Mouse (Mus musculus) lung, embryonic 16.5 days (tissue): Measurements from ENCODE around the gene Arhgap1. TPM values are rescaled to one million over a fixed set of nuclear protein-coding genes. Genes with fewer than 3 reads are reported as not detected.

ENCODE experiments used
- ATAC-seq: fragments of 200-750 bp; cut with Nextera tagmentation; 2 replicates; pipeline ENCODE4 v1.8.0; 2017; ENCODE audit warnings: low read depth, mild to moderate bottlenecking, moderate library complexity
- H3K27ac ChIP-seq: fragments of 300-500 bp; sonication (generic); 2 replicates; pipeline ENCODE4 v1.5.1; 2014; ENCODE audit warnings: mild to moderate bottlenecking, control low read depth, low read length
- H3K27me3 ChIP-seq: fragments of 300-500 bp; sonication (generic); 2 replicates; pipeline ENCODE4 v1.6.1; 2014; ENCODE audit warnings: low read depth, low read length, mixed read lengths; ENCODE audit not compliant: control insufficient read depth, insufficient read depth
- H3K36me3 ChIP-seq: fragments of 300-500 bp; sonication (generic); 2 replicates; pipeline ENCODE4 v1.6.1; 2014; ENCODE audit warnings: low read length; ENCODE audit not compliant: control insufficient read depth, insufficient read depth
- H3K4me1 ChIP-seq: fragments of 300-500 bp; sonication (generic); replicated peaks from 2 replicates; pipeline ENCODE4 v1.6.1; 2014; ENCODE audit warnings: low read length, mixed read lengths; ENCODE audit not compliant: control insufficient read depth, insufficient read depth
- H3K4me2 ChIP-seq: fragments of 300-500 bp; sonication (generic); 2 replicates; pipeline ENCODE4 v1.6.1; 2014; ENCODE audit warnings: low read depth, low read length, control low read depth
- H3K4me3 ChIP-seq: fragments of 300-500 bp; sonication (generic); 2 replicates; pipeline ENCODE4 v1.5.1; 2014; ENCODE audit warnings: mild to moderate bottlenecking, low read length, control low read depth
- H3K9ac ChIP-seq: fragments of 300-500 bp; sonication (generic); 2 replicates; pipeline ENCODE4 v1.6.1; 2014; ENCODE audit warnings: low read length, control low read depth
- H3K9me3 ChIP-seq: fragments of 300-500 bp; sonication (generic); 2 replicates; pipeline ENCODE4 v1.6.1; 2016; ENCODE audit warnings: low read length; ENCODE audit not compliant: control insufficient read depth
- WGBS: fragments of 180-500 bp; shearing (Covaris S2); extraction: QIAGEN DNeasy Blood & Tissue Kit; methylation state at CpG from one replicate; pipeline ENCODE4 v1.1.7; 2014; 5-methylcytosine and 5-hydroxymethylcytosine counted together
- polyA plus RNA-seq: library from polyadenylated mRNA; unstranded; fragments of >200 nt; fragmentation: Nextera tagmentation; extraction: Ambion mirVana; gene quantifications from 2 replicates; pipeline ENCODE4 v1.2.1, GENCODE M21; 2015

The Arhgap1 gene
- polyA plus RNA-seq, 1 experiment from 2014 or later, result 159 TPM

DNA sequence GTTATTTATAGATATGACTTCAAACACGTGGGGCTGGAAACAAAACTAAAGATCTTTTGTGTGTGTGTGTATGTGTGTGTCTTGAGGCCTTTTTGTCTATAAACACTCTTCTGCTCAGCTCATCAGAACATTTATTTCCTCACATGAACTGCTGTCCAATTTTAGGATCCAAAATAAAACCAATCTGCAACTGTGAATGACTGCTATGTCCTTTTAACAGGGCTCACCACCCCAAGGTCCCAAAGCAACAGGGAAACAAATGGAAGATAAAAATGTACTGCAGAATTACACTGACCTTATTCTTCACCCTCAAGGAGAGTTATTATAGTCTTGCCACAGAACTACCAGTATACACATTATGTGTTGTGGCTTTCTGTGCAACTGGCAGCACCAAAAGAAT lies 49.6 kb downstream of the Arhgap1 start:
- no peak overlapping the region for H3K4me2 ChIP-seq
- no peak overlapping the region for H3K9ac ChIP-seq
- H3K9me3 ChIP-seq, result no peaks in the 10 kb centered on the region
- 54% methylated on average over 1 of the region's 1 CpGs for WGBS
- no peaks in the 10 kb centered on the region; the same call in 1 of the 2 replicates for H3K36me3 ChIP-seq
- no peak for ATAC-seq
- no peaks in the 10 kb centered on the region; the same call in 1 of the 2 replicates for H3K4me1 ChIP-seq
- no peaks in the 10 kb centered on the region for H3K27me3 ChIP-seq
- no peak overlapping the region for H3K4me3 ChIP-seq
- no peak overlapping the region for H3K27ac ChIP-seq

DNA sequence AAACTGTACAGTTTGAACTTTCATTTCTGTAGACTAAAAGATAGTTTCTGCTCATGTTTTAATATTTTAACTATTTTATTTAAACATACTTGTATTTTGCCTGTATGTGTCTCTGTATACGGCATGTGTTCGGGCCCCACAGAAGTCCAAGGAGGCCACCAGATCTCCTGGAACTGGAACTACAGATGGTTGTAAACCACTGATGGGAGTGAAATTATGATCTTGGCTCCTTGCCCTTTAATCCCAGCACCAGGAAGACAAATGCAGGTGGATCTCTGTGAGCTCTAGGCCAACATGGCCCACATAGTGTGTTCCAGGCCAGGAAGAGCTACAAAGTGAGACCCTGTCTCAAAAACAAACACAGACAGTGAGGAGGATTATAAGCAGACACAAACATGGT lies 51.7 kb downstream of the Arhgap1 start:
- WGBS, result 92% methylated on average over 2 of the region's 2 CpGs
- ATAC-seq, result no peak
- no peaks in the 10 kb centered on the region for H3K9me3 ChIP-seq

DNA sequence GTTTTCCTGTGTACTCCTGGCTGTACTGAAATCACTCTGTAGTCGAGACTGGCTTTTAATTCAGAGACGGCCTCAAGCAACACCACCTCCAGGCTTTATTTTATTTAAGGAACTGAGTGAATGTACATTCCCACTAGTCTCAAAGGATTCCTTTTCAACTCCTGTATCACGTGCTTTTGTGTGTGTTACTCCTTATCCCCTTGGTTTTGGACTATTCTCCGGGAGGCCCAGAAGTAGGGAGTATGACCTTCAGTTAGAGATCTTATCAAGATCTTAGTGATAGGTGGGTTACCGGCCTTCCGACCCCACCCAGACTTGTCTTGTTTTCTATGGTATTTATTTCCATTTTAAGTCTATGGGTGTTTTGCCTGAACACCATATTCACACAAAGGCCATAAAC lies 56.1 kb downstream of the Arhgap1 start:
- Histone ChIP-seq H3K36me3 (no peaks in the 10 kb centered on the region), H3K4me2 (no peak overlapping the region), H3K9me3 (no peaks in the 10 kb centered on the region), H3K27ac (no peak overlapping the region), H3K4me1 (peaks cover 6% of the 10 kb centered on the region), H3K27me3 (no peaks in the 10 kb centered on the region), H3K4me3 (no peak overlapping the region), H3K9ac (no peak overlapping the region)
- WGBS, result 72% methylated on average over 6 of the region's 6 CpGs
- ATAC-seq, result no peak

More for the DNA sequence above, 51.7 kb downstream of the Arhgap1 start:
- Histone ChIP-seq H3K4me2 (no peak overlapping the region), H3K4me3 (no peak overlapping the region), H3K27me3 (no peaks in the 10 kb centered on the region), H3K36me3 (no peaks in the 10 kb centered on the region), H3K9ac (no peak overlapping the region), H3K4me1 (no peaks in the 10 kb centered on the region), H3K27ac (no peak overlapping the region)

DNA sequence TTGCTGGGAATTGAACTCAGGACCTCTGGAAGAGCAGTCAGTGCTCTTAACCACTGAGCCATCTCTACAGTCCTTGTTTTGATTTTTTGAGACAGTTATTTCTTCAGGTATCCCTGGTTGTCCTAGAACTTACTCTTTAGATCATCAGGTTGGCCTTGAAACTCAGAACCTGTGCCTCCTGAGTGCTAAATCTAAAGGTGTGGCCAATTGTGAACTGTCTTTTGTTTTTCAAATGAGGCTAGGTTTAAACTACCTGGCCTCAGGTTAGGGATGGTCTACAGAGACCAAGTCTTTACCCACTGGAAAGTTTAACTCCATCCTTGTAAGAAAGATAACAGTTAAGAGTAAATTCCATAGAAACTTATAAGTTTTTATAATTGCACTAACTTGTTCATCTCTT lies 56.8 kb downstream of the Arhgap1 start:
- ATAC-seq, result no peak
- no peaks in the 10 kb centered on the region for H3K36me3 ChIP-seq
- no peak overlapping the region for H3K4me3 ChIP-seq
- H3K4me1 ChIP-seq, result peaks cover 6% of the 10 kb centered on the region
- H3K27ac ChIP-seq, result no peak overlapping the region
- no peak overlapping the region for H3K9ac ChIP-seq
- H3K4me2 ChIP-seq, result no peak overlapping the region
- H3K9me3 ChIP-seq, result no peaks in the 10 kb centered on the region
- no peaks in the 10 kb centered on the region for H3K27me3 ChIP-seq

DNA sequence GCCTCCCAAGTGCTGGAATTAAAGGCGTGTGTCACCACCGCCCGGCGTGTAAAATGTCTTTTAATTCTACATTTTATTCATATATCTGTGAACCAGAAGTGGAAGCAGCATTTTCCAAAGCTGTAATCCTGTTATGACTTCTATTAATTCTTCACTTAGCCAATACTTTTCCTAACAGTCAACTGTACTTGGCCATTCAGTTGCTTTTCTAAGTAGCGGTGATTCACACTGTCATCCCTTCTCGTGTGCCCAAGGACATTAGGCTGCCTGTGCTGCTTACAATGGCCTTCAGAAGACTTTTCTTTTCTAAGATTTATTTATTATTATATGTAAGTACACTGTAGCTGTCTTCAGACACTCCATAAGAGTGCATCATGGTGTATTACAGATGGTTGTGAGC lies 58.7 kb downstream of the Arhgap1 start:
- Histone ChIP-seq H3K27ac (no peak overlapping the region), H3K9me3 (no peaks in the 10 kb centered on the region), H3K4me3 (no peak overlapping the region), H3K36me3 (no peaks in the 10 kb centered on the region), H3K4me2 (no peak overlapping the region), H3K9ac (no peak overlapping the region), H3K27me3 (no peaks in the 10 kb centered on the region), H3K4me1 (peaks cover 6% of the 10 kb centered on the region)
- WGBS, result 91% methylated on average over 6 of the region's 6 CpGs
- no peak for ATAC-seq

DNA sequence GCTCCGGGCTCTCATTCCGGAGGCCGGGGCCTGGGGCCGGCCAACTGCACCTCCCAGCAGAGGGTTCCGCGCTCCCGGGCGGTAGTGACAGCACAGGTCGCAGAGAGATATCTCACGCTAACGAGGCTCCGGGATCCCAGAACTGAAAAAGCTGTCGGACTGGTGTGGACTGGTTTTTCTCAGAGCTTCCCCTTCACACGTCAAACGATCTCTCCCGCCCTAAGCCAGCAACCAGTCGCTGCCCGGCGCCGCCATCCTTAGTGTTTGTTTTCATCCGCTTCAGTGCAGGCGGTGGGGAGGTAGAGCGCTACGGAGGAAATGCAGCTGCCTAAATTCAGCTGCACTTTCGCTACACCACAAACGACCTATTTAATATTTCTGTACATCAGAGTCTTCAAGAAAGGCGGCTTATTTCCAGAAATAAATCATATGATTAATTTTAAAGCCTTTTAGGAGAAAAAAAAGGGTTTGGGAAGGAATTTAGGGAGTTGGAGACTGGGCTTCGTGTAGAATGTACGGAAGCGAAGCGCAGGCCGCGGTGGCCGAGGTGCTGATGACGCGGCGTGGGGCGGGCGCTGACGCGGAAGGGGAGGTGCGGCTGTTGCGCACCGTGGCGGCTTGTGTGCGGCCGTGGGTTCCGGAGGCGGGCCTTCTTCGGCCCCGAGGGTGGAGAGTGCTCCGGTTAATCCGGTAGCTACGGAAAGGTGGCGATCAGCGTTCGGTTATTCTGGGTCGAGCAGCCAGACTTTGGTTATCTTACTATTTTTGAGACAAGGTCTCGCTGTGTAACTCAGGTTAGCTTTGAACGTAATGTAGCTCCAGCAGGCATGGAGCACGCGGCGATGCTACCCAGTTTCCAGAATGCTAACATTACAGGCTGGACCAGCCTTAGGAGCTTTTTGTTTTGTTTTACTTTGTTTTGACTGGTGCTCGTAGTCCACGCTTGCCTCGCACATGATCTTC lies 60.9 kb downstream of the Arhgap1 start, which contains the start of the genes Atg13 and Harbi1:
TSS of gene Atg13 (minus strand) at position 305 of the 963 bp plus-strand sequence.
TSS of gene Harbi1 (plus strand) at position 581 of the 963 bp plus-strand sequence.
- H3K4me2 ChIP-seq, result peak within 1 kb of the TSS; percentile 58
- H3K27me3 ChIP-seq, result no peaks in the 10 kb centered on the region
- no peaks in the 10 kb centered on the region for H3K36me3 ChIP-seq
- ATAC-seq, result peak; percentile 100
- H3K27ac ChIP-seq, result peak within 1 kb of the TSS; percentile 79
- H3K9ac ChIP-seq, result peak within 1 kb of the TSS; percentile 85
- H3K4me1 ChIP-seq, result peaks cover 6% of the 10 kb centered on the region
- under 1% methylated on average over 66 of the region's 66 CpGs for WGBS
- peak within 1 kb of the TSS; percentile 99 for H3K4me3 ChIP-seq
- no peaks in the 10 kb centered on the region for H3K9me3 ChIP-seq

DNA sequence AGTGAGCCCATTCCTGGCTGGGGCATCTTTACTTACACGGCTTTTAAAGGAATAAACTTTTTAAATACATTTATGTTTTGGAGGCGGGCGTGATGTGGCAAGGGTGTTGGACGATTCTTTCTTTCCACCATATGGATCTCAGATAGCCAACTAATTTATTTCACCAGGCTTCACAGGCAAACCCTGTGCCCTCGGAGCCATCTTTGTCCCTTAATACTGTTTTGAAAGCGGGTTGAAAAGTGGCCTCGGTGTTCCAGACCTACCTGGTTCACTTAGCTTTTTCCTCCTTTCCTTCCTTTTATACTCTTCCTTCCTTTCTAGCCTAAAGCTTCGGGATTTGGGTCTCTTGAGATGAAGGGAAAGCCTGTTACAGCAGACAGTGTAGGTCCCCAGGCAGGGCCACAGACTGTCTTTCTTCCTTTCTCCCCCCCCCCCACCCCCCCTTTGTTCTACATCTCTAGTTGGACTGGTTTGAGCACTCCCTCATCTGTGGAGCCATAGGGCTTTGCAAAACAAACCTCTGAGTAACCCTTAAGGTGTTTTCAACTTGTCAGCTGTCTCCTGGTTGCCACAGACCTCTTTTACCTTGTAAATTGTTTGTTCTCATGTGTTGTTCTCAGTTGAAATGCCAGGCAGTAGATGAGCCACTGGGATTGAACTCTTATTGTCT lies 61.7 kb downstream of the Arhgap1 start:
- WGBS, result 2% methylated on average over 8 of the region's 8 CpGs
- peak overlapping the region; percentile 58 for H3K4me2 ChIP-seq
- no peaks in the 10 kb centered on the region for H3K9me3 ChIP-seq
- peak overlapping the region; percentile 99 for H3K4me3 ChIP-seq
- no peaks in the 10 kb centered on the region for H3K36me3 ChIP-seq
- H3K9ac ChIP-seq, result peak overlapping the region; percentile 85
- no peaks in the 10 kb centered on the region for H3K27me3 ChIP-seq
- peaks cover 6% of the 10 kb centered on the region for H3K4me1 ChIP-seq
- ATAC-seq, result no peak
- peak overlapping the region; percentile 79 for H3K27ac ChIP-seq

DNA sequence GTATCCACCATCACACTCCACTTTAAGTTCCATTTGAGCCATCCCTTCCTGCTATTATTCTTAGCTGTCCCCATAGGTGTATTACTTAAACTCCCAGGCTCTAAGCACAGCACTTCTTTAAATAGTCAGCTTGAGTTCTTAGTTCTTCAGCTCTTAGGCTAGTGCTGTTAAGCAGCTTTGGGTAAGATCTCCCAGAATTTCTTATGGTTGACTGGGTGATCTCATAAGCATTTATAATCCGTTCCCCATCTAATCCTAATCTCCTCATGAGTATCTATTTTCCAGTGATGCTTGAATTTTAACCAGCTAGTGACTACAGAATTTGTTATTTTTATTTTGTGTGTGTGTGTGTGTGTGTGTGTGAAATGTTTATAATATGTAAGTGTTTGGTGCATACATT lies 65.3 kb downstream of the Arhgap1 start:
- WGBS, result 86% methylated on average over 1 of the region's 1 CpGs
- Histone ChIP-seq H3K36me3 (no peaks in the 10 kb centered on the region), H3K9ac (no peak overlapping the region), H3K27ac (no peak overlapping the region), H3K9me3 (no peaks in the 10 kb centered on the region), H3K27me3 (no peaks in the 10 kb centered on the region), H3K4me2 (no peak overlapping the region), H3K4me1 (no peaks in the 10 kb centered on the region), H3K4me3 (no peak overlapping the region)
- no peak for ATAC-seq

DNA sequence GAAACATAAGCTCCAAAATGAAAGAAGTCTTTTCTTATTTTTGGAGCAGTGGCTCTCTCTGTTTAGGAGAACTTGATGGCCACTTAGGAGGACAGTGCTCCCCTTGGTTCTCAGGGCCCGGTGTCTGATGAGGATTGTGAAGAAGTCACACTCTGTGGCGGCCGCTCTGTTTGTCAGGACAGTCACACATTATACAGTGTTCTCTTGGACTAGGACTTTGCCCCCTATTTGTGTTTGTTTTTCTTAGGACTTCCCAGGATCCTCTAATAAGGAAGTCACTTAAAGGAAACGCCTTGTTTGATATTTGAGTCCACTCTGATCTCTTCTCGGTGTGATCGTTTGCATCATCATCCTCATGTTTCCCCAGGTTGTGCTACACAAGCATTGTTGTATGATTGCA lies 68.6 kb downstream of the Arhgap1 start:
- Histone ChIP-seq H3K4me1 (no peaks in the 10 kb centered on the region), H3K9me3 (no peaks in the 10 kb centered on the region), H3K4me3 (no peak overlapping the region), H3K36me3 (peaks cover 2% of the 10 kb centered on the region; the same call in 1 of the 2 replicates), H3K9ac (no peak overlapping the region), H3K27ac (no peak overlapping the region), H3K27me3 (no peaks in the 10 kb centered on the region), H3K4me2 (no peak overlapping the region)
- WGBS, result 78% methylated on average over 6 of the region's 6 CpGs
- ATAC-seq, result no peak
